Mouse (Mus musculus) testis, postnatal 14 days (tissue): ENCODE measurements at regions not wholly inside any gene's neighbourhood (a gene's known extent, or its start where the extent isn't known, plus 50 kb on each side); places are given as distances from the start of the nearest gene placed in this dataset.

Experiments used
- DNase-seq: peaks from one replicate; pipeline ENCODE4 v3.0.0; 2021; ENCODE audit warnings: low spot score

GRCm38 (mm10) chr16:69646156-69646555, 217.4 kb downstream of the Speer2 start:
- peak; percentile 10 for DNase-seq

- DNase-seq = no peak
Observed at GRCm38 (mm10) chr16:69607736-69608135, 255.8 kb downstream of the Speer2 start.

- no peak for DNase-seq
Observed at GRCm38 (mm10) chr16:69600978-69601377, 262.6 kb downstream of the Speer2 start.

GRCm38 (mm10) chr16:69577205-69577604, 286.3 kb downstream of the Speer2 start:
- DNase-seq = no peak

- DNase-seq = no peak
Observed at GRCm38 (mm10) chr16:69568189-69568588, 295.4 kb downstream of the Speer2 start.

GRCm38 (mm10) chr16:69567420-69568179, 295.9 kb downstream of the Speer2 start:
- no peak for DNase-seq
